Mouse (Mus musculus): ENCODE measurements at regions not wholly inside any gene's neighbourhood (a gene's known extent, or its start where the extent isn't known, plus 50 kb on each side); places are given as distances from the start of the nearest gene placed in this dataset.

DNA sequence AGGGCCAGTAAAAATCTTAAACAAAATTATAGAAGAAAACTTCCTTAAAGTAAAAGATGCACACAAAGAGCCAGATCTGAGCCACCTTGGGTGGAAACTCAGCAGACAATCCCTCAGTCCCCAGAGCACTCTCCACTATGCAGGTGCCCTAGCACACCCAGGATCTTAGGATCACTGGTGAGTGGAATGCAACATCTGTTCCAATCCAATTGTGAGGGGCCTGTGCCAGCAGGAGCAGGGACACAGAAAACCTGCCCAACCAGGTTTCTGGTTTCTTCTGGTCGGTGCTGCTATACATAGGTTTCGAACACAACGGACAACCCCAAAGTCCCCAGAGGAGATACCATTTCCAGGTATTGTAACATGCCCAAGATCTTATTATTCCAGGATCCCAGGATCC is 423.1 kb upstream of the Ptchd4 start:
- in situ Hi-C loops (cut with MboI, MseI): loop anchor here (5.0 kb wide), 1 partner anchor 55 kb away; no protein-coding TSS in a partner anchor
